Mouse (Mus musculus) erythroblast, embryonic 14.5 days (primary cell): ENCODE measurements around the gene Spns1.

Experiments used
- GATA1 ChIP-seq: IDR thresholded peaks from 2 replicates; pipeline ENCODE4 v1.6.1; 2012; ENCODE audit warnings: low read length, inconsistent platforms, mixed read lengths
- TAL1 ChIP-seq: IDR thresholded peaks from 3 replicates; pipeline ENCODE4 v1.6.1; 2012; ENCODE audit warnings: low read length, inconsistent platforms, mixed read lengths

- no peak for TF ChIP-seq GATA1
- TF ChIP-seq TAL1: no peak
Measured at GRCm38 (mm10) chr7:126417606-126418005, 40.4 kb upstream of the Spns1 start.
